Mouse (Mus musculus) heart, adult 18-20 months (tissue): ENCODE results near the gene Sgpp2. TPM values are rescaled to one million over a fixed set of nuclear protein-coding genes. Genes with fewer than 3 reads are reported as not detected.

Experiments
- DNase-seq, 2 experiments: peaks; one replicate each; pipeline ENCODE4 v3.0.0; 2021 to 2022; ENCODE audit warnings: mixed read lengths in 1 of 2
- total RNA-seq, 2 experiments: library from RNA; stranded (reverse); gene quantifications; 2 replicates each; pipeline ENCODE4 v1.2.3; 2021

The Sgpp2 gene
- total RNA-seq, 2 experiments from 2014 or later, result 0.05 TPM; not detected in 1

DNA sequence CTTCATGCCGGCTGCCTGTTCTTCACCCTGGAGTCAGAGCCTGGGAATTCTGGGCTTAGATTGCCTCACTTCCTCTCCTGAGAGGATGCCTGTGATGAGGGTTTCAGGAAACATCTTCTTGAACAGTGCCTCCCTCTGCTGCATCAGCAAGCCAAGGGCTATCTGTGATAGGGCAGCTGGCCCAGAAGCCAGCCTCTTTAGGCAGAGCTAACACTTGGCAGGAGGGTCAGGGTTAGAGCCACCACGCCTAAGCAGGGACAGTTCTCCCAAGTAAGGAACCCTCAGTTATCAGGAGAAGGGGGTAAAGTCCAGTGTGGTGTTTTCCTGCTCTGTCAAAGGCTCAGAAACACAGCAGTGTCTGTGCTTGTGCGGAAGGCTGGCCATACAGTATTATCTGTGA, 89.6 kb downstream of the Sgpp2 start:
- no peak for DNase-seq

DNA sequence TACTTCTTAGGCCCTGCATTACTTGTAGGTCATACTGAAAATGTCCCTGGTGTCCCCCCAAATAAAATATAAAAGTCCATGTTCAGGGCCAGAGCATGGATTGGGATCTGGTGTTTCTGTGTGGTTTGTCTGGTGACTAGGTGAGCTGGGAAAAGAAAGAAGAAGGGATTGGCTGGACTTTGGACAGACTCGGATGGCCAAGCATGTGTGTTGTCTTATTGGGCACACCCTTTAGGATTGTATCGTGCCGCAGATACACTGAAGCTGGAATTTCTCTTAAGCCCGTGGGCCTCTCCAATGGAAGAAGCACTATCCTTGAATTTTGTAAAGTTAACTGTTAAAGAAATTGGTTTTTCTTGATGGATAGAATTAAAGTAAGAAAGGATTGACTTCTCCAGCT, 91.3 kb downstream of the Sgpp2 start:
- DNase-seq, result no peak

DNA sequence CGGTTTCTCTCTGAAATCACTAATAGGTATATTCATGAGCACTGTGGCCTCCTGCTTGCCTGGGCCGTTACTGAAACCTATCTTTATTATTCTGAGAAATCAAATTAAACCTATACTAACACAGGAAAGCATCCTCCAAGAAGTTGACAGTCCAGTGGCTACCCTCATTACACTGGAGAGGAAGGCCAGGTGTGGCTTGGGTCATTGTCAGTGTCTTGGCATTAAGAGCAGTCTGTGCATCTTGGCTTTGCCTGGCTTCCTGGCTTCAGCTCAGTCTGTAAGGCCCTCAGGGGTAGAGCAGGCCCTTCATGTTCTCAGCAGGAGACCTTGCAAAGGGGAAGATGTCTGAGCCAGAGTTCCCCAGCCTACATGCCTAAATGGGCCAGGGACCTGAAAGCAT, 99.3 kb downstream of the Sgpp2 start:
- DNase-seq, result no peak

DNA sequence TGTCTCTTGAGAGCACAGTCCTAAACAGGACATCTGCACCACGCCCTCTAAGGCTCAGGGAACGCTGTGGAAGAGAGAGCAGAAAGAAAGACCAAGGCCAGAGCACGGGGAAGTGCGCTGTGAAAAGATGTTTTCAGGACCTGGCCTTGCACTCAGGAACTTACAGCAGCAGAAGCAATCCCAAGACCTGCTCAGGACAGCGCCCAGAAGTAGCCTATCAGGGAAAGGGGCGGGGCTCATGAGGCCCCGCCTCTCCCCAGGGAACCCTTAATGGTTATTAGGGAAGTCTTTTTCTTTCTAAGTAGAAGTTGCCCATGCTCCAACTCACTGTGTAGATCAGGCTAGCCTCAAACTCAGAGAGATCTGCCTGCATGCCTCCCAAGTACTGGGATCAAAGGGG, 102.5 kb downstream of the Sgpp2 start:
- DNase-seq, result no peak

DNA sequence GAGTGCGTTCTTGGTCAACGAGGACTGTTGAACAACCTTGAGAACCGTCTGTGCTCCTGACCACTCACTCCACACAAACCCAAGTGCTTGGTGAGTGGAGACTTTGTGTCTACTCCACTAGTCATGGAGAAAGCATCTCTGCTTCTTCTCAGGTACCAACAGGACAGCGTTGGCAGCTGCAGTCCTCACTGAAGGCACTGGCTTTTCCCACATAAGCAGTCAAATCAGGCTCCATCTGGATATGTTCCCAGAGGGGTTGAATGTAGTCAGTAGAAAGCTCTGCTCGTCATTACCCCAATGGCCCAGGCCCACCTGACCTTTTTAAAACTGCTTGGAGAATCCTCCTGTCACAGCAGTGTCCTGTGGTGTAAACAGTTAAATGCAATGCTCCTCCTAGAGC, 104.3 kb downstream of the Sgpp2 start:
- DNase-seq, result no peak

DNA sequence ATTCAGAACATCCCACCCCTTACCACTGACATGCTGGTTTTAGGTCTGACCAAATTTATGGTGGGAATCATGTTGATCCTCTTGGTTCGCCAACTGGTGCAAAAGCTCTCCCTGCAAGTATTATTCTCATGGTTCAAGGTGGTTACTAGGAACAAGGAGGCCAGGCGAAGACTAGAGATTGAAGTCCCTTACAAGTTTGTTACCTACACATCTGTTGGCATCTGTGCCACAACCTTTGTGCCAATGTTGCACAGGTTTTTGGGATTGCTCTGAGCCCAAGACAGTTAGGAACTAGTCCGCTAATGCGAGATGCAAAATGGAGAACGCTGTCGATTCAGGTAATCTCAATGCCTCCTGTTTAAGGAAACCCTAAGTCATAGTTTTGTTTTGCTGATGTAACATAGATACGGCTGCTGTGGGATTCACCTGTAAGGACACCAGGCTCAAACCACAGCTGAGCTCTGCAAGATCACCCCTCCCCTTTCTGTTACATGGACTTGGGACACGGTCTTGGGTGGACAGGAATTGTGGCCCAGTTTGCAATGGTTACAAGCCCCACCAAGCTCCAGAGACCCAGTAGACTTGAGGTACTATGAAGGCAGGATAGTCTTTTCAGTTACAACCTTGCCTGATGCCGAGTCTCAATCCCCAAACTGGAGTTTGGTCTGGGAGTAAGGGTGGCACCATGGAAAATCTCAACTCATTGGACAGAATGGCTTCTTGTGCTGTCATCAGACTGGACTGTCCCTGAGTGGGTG, 107.2 kb downstream of the Sgpp2 start:
- DNase-seq, result no peak

DNA sequence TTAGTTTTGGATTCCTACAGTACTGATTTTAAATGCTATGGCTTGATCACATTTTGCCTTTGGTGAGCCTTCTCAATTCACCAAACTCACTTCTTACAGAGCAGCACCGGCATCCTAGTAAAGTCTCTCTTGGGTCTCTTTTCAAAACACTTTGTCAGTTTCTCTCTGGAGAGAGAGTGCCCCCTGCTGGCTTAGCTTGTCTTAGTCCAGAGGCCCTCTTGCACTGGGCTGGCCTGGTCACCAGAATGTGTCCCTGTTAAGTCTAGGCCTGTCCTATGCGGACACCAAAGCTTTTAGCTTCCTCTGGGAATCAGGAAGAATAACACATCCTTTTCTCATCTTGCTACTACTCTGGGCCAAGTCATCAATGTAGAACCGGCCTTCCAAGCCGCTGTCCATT, 109.4 kb downstream of the Sgpp2 start:
- DNase-seq, result peak; percentile 47 to 89

DNA sequence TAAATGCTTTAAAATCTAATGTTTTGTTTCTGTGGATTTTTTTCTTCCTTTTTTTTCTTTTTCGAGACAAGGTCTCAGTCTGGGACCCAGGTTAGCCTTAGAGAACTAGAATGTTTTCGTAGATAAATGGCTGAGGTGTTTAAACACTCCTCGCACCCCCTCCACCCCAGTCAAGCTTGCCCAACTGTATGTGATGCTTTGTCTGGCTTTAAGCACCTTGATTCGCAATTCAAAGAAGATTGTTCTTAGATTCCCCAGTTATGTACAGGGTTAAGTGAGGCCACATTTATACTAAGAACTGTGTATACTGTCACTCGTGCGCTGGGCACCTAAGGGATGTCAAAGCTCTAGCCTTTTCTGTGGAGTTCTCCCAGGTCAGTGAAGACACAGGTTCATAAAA, 110.1 kb downstream of the Sgpp2 start:
- DNase-seq, result no peak

DNA sequence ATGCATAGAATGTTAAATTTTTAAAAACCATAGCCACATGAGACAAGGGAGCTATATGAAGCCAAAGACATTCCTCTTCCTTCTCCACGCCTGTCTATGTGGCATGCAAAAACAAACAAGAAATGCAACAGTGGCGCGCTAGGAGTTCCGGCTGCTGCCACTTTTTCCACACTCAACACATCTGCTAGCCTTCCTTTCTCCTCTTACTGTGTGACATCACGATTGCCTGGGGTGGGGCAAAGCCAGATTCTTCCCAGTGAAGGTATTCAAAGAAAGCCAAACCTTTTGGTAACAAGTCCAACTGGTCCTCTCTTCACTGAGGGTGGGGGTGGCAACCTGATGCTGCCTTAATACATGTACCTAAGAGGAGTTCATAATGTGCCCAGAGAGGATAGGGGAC, 111.6 kb downstream of the Sgpp2 start:
- DNase-seq, result no peak

DNA sequence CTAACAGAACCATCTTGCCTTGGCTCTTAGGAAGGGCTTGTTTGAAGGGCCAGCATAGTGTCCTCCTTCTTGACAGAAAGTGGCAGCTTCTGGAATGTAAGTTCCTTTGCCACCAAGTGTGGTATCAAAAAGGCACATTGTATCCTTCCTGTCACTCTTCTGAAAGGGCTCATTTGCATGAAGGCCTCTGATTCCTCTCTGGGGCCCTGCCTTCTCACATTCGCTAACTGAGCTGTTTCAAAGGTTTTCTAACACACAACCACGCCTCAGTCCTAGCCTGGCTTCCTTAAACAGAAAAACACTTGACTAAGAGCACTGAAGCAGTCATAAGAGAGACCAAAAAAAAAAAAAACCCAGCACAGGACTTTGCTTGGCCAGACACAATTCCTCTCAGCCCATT, 112.4 kb downstream of the Sgpp2 start:
- DNase-seq, result no peak

DNA sequence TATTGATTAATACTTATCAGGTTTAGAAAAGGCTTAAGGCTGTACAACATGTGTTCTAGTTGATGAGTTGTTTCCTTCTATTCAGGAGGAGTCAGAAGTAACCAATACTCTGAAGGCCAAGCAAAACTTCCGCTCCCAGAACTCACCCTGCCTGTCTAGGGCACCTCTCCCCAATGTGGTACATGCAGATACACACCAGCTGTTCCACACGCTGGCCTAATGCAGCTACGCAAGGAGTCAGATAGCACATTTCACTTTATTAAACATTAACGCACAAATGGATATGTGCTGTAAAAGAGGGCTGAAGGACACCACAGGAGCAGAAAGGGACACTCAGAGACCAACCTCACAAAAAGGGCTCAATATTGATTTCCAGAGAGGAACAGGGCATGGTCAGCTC, 114.7 kb downstream of the Sgpp2 start:
- DNase-seq, result no peak

DNA sequence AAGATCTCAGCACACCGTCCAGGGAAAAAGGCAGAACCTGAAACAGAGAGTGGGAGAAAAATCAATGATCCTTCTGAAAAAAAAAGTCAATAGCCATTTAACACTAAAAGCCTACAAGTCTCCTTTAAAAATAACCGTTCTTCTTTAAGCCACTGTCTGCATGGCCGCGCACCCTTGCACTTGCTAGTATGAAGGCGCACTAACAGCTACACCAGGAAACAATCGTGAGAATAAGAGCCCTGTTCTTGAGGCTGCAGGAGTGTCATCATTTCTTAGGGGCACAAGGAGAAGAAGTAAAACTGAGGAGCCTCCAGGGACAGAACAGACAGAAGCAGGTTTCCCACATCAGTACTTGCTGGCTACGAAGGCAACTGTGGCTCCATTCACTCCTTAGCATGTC, 115.2 kb downstream of the Sgpp2 start:
- DNase-seq, result no peak

DNA sequence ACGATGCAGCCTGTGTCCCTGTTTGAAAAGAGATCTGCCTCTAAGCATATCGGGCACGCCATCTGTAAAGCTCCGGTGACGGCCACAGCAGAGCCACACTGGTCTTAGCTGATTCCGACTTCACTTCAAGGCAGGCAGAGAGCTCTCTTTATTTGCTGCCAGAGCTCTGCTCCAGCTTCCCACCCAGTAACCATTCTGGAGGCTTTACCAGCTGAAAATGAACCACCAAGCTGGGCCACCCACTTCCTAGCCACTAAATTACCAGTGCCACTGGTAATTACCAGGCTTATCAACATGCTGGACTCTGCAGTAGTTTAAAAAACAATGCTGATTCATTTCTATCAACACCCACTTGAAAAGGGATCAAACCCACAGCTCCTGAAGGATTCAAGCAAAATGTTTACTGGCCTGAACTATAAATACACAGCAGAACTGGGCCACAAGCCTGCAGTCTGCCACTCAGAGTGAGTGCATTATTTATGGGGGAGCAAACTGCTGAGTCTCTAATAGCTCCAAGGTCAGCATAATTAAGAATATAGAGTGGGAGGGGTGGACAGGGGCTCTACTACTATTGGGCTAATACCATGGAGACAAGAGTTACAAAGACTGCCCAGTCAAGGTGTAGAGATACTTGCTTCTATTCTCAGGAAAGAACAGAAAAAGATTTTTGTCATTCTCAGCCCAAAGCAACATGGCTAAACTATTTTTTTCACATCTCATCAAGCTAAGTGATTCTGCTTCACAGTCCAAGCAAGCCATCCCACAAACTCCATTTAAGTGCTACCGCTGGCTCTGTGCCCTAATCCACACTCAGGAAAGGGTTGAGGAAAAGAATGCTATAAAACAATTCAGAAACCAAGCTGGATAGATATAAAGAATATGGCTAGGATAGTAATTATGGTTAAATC, 115.9 kb downstream of the Sgpp2 start:
- DNase-seq, result peak; percentile 54 to 73

DNA sequence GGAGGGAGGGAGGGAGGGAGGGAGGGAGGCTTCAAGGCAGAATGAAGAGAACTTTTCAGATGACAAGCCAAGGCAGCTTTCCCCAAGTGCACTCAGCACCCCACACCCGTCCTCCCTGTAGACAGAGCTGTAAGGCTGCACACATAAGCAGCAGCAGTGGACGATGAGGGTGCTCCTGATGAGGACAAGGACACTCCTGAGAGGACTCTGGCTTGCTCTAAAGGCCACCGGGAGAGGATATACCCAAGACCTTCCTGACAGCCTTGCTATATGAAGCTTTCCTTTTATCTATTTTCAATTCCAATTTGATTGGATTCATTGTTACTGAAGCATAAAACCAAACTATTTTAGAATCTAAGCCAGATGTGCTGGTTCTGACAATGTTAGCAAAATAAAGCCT, 116.7 kb downstream of the Sgpp2 start:
- peak in 1 of 2 experiments; percentile 21 for DNase-seq

DNA sequence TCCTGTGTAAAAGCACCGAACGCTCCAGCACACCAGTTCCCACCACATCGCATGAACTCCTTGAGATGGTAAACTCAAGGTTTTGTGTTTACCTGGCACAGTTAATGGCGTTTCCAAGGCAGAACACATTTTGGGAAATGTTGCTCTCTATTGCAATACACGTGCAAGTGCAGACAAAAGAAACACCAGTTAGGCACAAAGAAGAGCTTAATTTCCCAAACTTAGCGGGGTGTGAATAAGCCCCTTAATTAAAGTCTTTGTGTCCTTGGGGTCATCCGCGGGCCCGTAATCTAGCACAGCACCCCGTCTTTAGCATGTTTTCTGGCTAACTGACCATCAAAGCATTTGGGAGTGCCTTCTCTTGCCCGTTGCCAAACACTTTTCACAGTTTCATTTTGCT, 118.7 kb downstream of the Sgpp2 start:
- no peak for DNase-seq

DNA sequence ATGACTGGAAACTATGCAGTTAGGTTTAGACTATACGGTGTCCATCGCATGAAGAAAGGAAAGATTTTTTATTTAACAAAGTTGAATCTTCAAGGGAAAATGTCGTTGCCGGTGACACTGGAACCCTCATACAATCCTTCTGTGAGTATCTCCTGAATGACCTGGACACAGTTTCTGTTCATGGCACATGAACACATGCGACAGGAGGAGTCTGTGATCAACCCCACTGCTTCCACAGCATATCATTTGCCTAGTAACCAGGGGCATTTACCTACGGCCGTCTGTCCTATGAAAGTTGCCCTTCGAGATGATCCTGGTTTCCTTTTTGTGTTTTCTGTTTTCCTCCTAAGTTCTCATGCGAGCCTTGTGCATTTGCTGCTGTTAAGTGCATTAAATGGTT, 123.3 kb downstream of the Sgpp2 start:
- no peak for DNase-seq

DNA sequence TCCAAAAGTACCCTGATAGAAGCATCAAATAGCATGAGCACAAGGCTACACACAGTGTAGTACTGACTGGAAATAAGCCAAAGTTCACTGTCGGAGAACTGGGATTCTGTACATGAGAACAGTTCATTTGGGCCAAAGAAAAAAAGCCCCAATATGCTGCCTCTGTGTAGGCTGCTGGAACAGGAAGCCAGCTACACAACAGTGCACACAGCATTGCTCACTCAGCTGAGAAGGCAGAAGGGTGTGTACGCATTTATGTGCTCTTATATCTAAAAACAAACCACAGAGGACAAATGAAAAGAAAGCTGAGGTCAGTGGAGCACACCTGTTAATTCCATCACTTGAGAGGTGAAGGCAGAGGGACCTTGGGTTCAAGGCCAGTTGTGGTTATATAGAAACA, 125.8 kb downstream of the Sgpp2 start:
- DNase-seq, result no peak

DNA sequence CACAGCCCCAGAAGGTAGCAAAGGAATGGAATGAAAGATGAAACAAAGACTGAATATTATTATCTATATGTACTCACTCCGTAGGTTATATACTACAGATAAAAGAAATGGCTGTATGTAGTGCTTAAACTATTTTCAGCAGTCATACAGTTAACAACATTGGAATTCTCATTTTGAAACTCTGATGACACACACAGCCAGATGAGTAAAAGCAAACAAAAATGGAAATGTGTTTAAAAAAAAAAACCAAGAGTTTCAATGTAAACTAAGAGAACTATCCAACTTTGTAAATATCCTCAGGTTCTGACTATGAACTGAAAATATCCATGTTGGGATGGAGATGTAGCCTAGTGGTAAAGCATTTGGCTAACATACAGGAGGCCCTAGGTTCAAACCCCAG, 126.3 kb downstream of the Sgpp2 start:
- no peak for DNase-seq

DNA sequence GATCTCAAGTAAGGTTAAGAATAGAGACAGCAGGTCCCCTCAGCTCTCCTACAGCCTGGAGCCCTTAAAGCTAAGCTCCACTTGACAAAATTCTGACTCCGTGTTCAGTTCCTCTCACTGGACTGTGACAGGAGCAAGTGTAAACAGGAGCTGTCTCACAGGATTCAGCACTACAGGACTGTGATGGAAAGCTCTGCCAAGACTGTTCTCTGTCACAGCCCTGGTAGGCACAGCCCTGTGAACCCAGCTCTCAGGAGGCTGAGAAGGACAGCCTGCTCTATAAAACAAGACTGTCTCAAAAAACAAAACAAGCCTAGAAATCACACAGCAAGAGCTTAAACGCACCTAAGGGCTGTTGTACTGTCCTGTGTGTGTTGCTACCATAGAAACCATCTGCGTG, 127.0 kb downstream of the Sgpp2 start:
- no peak for DNase-seq

DNA sequence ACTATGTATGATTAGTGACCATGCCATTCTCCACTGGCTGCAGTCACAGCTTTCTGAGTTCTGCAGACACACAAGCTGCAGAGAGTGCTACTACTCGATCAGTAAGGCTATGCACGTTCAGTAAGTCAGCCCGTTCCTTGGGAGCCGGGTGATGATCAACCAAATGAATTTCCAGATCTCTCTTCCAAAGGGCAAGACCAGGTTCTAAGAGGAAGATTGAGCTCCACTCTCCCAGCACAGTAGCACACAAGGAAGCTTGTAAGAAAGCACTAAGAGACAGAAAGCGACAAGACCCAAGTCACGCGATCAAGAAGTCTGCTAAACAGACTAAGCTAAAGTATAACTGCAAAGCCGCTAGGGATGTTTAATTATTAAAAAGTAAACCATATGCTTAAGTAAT, 130.6 kb downstream of the Sgpp2 start:
- DNase-seq, result no peak

DNA sequence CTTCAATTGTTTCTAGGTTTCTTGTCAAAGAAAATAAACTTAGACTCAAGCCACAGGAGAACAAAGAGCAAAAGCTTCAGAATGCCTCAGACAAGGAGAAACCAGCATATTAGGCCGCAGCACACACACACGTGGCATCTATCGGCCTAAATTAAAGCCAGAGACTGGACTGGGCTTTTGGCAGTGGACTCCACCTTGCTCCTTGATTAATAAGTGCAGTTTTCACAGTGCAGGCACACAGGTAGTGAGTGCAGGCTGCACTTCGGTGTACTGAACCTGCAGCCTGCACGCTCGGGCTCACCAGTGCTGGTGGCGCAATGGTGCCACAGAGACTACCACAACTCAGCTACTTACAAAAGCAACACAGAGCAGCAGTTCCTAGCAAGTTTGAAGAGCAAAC, 132.9 kb downstream of the Sgpp2 start:
- DNase-seq, result no peak

DNA sequence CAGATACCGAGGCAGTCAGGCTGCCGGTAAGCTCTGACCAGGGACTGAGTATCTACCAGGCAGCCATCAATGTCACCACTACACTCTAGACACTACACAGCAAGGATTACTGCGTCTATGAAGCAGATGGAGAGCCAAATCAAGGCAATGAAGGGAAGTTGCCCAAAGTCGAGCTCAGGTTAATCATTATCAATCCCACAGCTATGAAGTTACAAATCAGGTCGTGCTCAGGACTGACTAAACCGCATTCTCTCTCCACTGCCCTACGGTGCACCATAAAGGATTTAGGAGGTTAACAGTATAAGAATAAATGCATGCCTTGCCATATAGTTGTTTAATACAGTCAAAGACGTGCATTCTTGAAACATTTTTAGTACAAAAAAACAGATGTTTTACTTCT, 136.1 kb downstream of the Sgpp2 start:
- no peak for DNase-seq

DNA sequence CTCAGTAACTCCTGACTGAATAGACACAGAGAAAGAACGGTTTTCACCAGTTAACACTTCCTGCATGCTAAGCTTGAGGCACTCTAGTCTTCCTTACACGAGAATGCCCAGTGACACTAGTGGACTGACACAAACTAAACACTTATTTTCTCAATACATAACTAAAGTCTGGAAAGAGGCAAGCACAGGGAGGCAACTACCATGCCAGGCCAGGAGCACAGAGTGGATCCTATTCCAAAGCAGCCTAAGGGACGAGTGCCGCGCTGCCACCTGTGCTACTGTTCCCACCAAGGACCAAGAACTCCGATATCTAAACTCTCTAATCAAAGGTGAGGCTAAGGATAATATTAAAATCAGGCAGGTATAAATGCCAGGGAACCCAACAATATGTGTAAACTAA, 136.6 kb downstream of the Sgpp2 start:
- DNase-seq, result no peak

DNA sequence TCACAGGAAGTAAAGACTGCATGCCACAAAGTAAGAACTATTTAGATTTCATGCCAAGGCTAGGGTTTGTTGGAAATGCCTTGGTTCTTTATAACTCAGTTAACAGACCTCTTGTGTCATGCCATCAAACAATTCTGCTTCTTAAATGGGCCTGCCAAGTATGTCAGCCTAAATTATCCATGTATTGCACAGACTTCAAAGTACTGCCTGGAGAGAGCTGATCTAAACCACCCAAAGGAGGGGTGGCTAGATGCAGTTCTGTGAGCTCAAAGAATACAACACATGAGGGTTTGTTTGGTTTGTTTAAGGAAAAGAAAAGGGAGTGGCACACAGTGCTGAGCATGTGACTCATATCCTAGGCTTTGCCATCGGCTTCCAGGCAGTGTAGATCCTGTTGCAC, 137.9 kb downstream of the Sgpp2 start:
- DNase-seq, result no peak
